Mouse (Mus musculus) lung, postnatal 0 days (tissue): Measurements from ENCODE around the gene Shroom3.

ENCODE experiments used
- CTCF ChIP-seq: IDR thresholded peaks from 2 replicates; pipeline ENCODE4 v1.5.1; 2016; ENCODE audit warnings: antibody characterized with exemption, mild to moderate bottlenecking
- EP300 ChIP-seq: IDR thresholded peaks from 2 replicates; pipeline ENCODE4 v1.6.1; 2016; ENCODE audit warnings: antibody characterized with exemption, mild to moderate bottlenecking, control low read depth

- TF ChIP-seq EP300 (no peak), CTCF (no peak)
These were observed 193.9 kb downstream of the Shroom3 start for GRCm38 (mm10) chr5:92877104-92877503.
